Mouse (Mus musculus) MEL (cell line): ENCODE data around the gene Bub1b. TPM values are rescaled to one million over a fixed set of nuclear protein-coding genes. Genes with fewer than 3 reads are reported as not detected.
"Not testable (repeated sequence)": the region's sequence is repeated elsewhere in the genome, so short reads cannot be mapped to it uniquely, and the experiment has no call there.

ENCODE experiments used
- DNase-seq: peaks from one replicate; pipeline ENCODE4 v3.0.0; 2011; ENCODE audit warnings: low read depth, low spot score
- H3K27ac ChIP-seq: 2 replicates; pipeline ENCODE4 v1.5.1; 2012; ENCODE audit warnings: low read depth, mild to moderate bottlenecking, control low read depth, low read length, moderate library complexity; ENCODE audit not compliant: control insufficient read depth
- H3K27me3 ChIP-seq, 2 experiments: fragments of 150-350 bp in 1 of 2; sonication (generic) in 1 of 2; 2 replicates each; pipeline ENCODE4 v1.6.1; 2012; ENCODE audit warnings: low read length in 2 of 2, mild to moderate bottlenecking in 2 of 2, improper control_type of control experiment in 1 of 2, moderate library complexity in 1 of 2; ENCODE audit not compliant: insufficient read depth in 2 of 2, control insufficient read depth in 1 of 2
- H3K36me3 ChIP-seq, 2 experiments: 2 replicates each; pipeline ENCODE4 v1.6.1; 2012 to 2014; ENCODE audit warnings: low read length in 2 of 2, improper control_type of control experiment in 1 of 2, inconsistent platforms in 1 of 2, mild to moderate bottlenecking in 1 of 2; ENCODE audit not compliant: insufficient read depth in 2 of 2, control insufficient read depth in 1 of 2
- H3K4me1 ChIP-seq, 2 experiments: fragments of 150-350 bp in 1 of 2; sonication (generic) in 1 of 2; 2 replicates each; pipeline ENCODE4 v1.6.1; 2012; ENCODE audit warnings: low read length in 2 of 2, improper control_type of control experiment in 1 of 2, mild to moderate bottlenecking in 1 of 2; ENCODE audit not compliant: insufficient read depth in 2 of 2, control insufficient read depth in 1 of 2
- H3K4me3 ChIP-seq, 2 experiments: fragments of 150-350 bp in 1 of 2; sonication (generic) in 1 of 2; 2 replicates each; pipeline ENCODE4 v1.5.1; 2012; ENCODE audit warnings: low read depth in 2 of 2, low read length in 2 of 2, mild to moderate bottlenecking in 2 of 2, moderate library complexity in 2 of 2, control low read depth in 1 of 2, improper control_type of control experiment in 1 of 2; ENCODE audit not compliant: control insufficient read depth in 1 of 2, insufficient read depth in 1 of 2
- H3K79me2 ChIP-seq: 2 replicates; pipeline ENCODE4 v1.6.1; 2012; ENCODE audit warnings: mild to moderate bottlenecking, low read length, moderate library complexity; ENCODE audit not compliant: control insufficient read depth, poor library complexity, insufficient read depth
- H3K9ac ChIP-seq: 2 replicates; pipeline ENCODE4 v1.6.1; 2012; ENCODE audit warnings: low read depth, mild to moderate bottlenecking, control low read depth, low read length, moderate library complexity; ENCODE audit not compliant: control insufficient read depth, poor library complexity, severe bottlenecking
- H3K9me3 ChIP-seq: fragments of 150-350 bp; sonication (generic); replicated peaks from 2 replicates; pipeline ENCODE4 v1.6.1; 2012; ENCODE audit warnings: mild to moderate bottlenecking, low read length, improper control_type of control experiment, moderate library complexity; ENCODE audit not compliant: insufficient read depth
- ELF1 ChIP-seq: IDR thresholded peaks from 2 replicates; pipeline ENCODE4 v1.6.1; 2014; ENCODE audit warnings: low read depth, mild to moderate bottlenecking, inconsistent platforms, low read length, improper control_type of control experiment, moderate library complexity
- EP300 ChIP-seq, 2 experiments: IDR thresholded peaks; 2 replicates each; pipeline ENCODE4 v1.6.1; 2011; ENCODE audit warnings: improper control_type of control experiment in 2 of 2, low read length in 2 of 2, low read depth in 1 of 2, mild to moderate bottlenecking in 1 of 2
- ETS1 ChIP-seq: IDR thresholded peaks from 2 replicates; pipeline ENCODE4 v1.6.1; 2012; ENCODE audit warnings: low read depth, mild to moderate bottlenecking, inconsistent platforms, low read length, improper control_type of control experiment, moderate library complexity
- MAX ChIP-seq: IDR thresholded peaks from 2 replicates; pipeline ENCODE4 v1.6.1; 2011; ENCODE audit warnings: low read length, improper control_type of control experiment
- MAZ ChIP-seq: IDR thresholded peaks from 2 replicates; pipeline ENCODE4 v1.6.1; 2012; ENCODE audit warnings: low read depth, mild to moderate bottlenecking, inconsistent platforms, low read length, improper control_type of control experiment
- MXI1 ChIP-seq: IDR thresholded peaks from 2 replicates; pipeline ENCODE4 v1.6.1; 2011; ENCODE audit warnings: mild to moderate bottlenecking, low read depth, low read length, improper control_type of control experiment
- MYB ChIP-seq: IDR thresholded peaks from 2 replicates; pipeline ENCODE4 v1.6.1; 2011; ENCODE audit warnings: mild to moderate bottlenecking, low read depth, low read length, improper control_type of control experiment
- NELFE ChIP-seq: IDR thresholded peaks from 2 replicates; pipeline ENCODE4 v1.6.1; 2011; ENCODE audit warnings: low read depth, low read length, improper control_type of control experiment
- POLR2AphosphoS2 ChIP-seq: IDR thresholded peaks from 2 replicates; pipeline ENCODE4 v1.6.1; 2011; ENCODE audit warnings: low read length, improper control_type of control experiment
- RCOR1 ChIP-seq: IDR thresholded peaks from 2 replicates; pipeline ENCODE4 v1.6.1; 2012; ENCODE audit warnings: low read depth, mild to moderate bottlenecking, inconsistent platforms, low read length, improper control_type of control experiment
- SIN3A ChIP-seq: IDR thresholded peaks from 2 replicates; pipeline ENCODE4 v1.6.1; 2012; ENCODE audit warnings: low read length, improper control_type of control experiment, inconsistent platforms
- SMC3 ChIP-seq: IDR thresholded peaks from 2 replicates; pipeline ENCODE4 v1.6.1; 2011; ENCODE audit warnings: low read depth, low read length, improper control_type of control experiment
- TCF12 ChIP-seq: IDR thresholded peaks from 2 replicates; pipeline ENCODE4 v1.6.1; 2014; ENCODE audit warnings: low read depth, mild to moderate bottlenecking, inconsistent platforms, low read length, improper control_type of control experiment, moderate library complexity
- ZKSCAN1 ChIP-seq: IDR thresholded peaks from 2 replicates; pipeline ENCODE4 v1.6.1; 2012; ENCODE audit warnings: low read depth, mild to moderate bottlenecking, inconsistent platforms, low read length, improper control_type of control experiment, moderate library complexity
- ZMIZ1 ChIP-seq: IDR thresholded peaks from 2 replicates; pipeline ENCODE4 v1.6.1; 2012; ENCODE audit warnings: low read depth, mild to moderate bottlenecking, inconsistent platforms, low read length, improper control_type of control experiment, moderate library complexity
- polyA plus RNA-seq, 2 experiments: library from polyadenylated mRNA; stranded (reverse) in 1 of 2; unstranded in 1 of 2; fragments of >175 nt in 1 of 2; fragments of >200 nt in 1 of 2; gene quantifications; 2 replicates each; pipeline versions ENCODE4 v1.2.1 to v1.2.4; 2012; ENCODE audit warnings: low replicate concordance in 2 of 2, low read depth in 1 of 2; ENCODE audit not compliant: insufficient read length in 2 of 2, insufficient read depth in 1 of 2, missing spikeins in 1 of 2
- total RNA-seq: library from RNA; depleted of rRNA; stranded (reverse); fragments of 300-350 nt; gene quantifications from 2 replicates; pipeline ENCODE4 v1.2.3, GENCODE M21; 2012

Bub1b gene
- total and polyA plus RNA-seq, 3 experiments, result 87.5 to 120 TPM; not detected in 1

GRCm38 (mm10) chr2:118549507-118550473 lies 48.2 kb upstream of the Bub1b start, which contains the start of gene Bmf (continued):
- TF ChIP-seq ETS1, result peak; percentile 90
- TF ChIP-seq RCOR1, result 0 out of 2 replicates have a peak, but pooled peaks have one; percentile 29
- TF ChIP-seq SMC3, result no peak
- no peak for TF ChIP-seq NELFE
- TF ChIP-seq SIN3A, result peak; percentile 99
- TF ChIP-seq MXI1, result peak; percentile 99
- TF ChIP-seq, all 39 proteins: peak for 11

GRCm38 (mm10) chr2:118551606-118552005 lies 46.4 kb upstream of the Bub1b start:
- Histone ChIP-seq H3K4me3 (no peak overlapping the region), H3K27me3 (no peaks in the 10 kb centered on the region), H3K9ac (no peak overlapping the region), H3K27ac (no peak overlapping the region), H3K4me1 (peaks cover 6 to 27% of the 10 kb centered on the region in 2 experiments), H3K9me3 (no peaks in the 10 kb centered on the region), H3K36me3 (peaks cover 0 to 9% of the 10 kb centered on the region in 2 experiments; a peak in 2 of 4 replicates), H3K79me2 (no peaks in the 10 kb centered on the region)
- DNase-seq, result no peak
- no peak for TF ChIP-seq MYB
- no peak for TF ChIP-seq ZMIZ1
- no peak for TF ChIP-seq ZKSCAN1
- no peak for TF ChIP-seq POLR2AphosphoS2
- no peak for TF ChIP-seq MAX
- no peak for TF ChIP-seq MAZ

GRCm38 (mm10) chr2:118554356-118554990 lies 43.5 kb upstream of the Bub1b start:
- H3K4me3 ChIP-seq, H3K27ac ChIP-seq, H3K79me2 ChIP-seq, H3K9me3 ChIP-seq, H3K27me3 ChIP-seq: not testable (repeated sequence)
- peak; percentile 44 for DNase-seq
- peaks cover 0 to 12% of the 10 kb centered on the region in 2 experiments; a peak in 2 of 4 replicates for H3K36me3 ChIP-seq
- H3K9ac ChIP-seq, result peak overlapping the region; percentile 20; the same call in 1 of the 2 replicates
- TF ChIP-seq EP300 (IDR thresholded peaks at IDR 0.05; ENCODE audit: low read depth in 1 of 2, low read length in 2 of 2) (peak in 1 of 2 experiments; percentile 4; a peak in 1 of 4 replicates), MXI1 (peak; percentile 40; the same call in 1 of the 2 replicates), SIN3A (peak; percentile 27; the same call in 1 of the 2 replicates), TCF12 (peak; percentile 9; the same call in 1 of the 2 replicates), ELF1 (0 out of 2 replicates have a peak, but pooled peaks have one; percentile 6), ETS1 (peak; percentile 78)
- TF ChIP-seq, all 39 proteins: peak for 6; not testable (repeated sequence) for 33
- H3K4me1 ChIP-seq, result peaks cover 7 to 16% of the 10 kb centered on the region in 2 experiments; a peak in 3 of 4 replicates
